Mouse (Mus musculus): Measurements from ENCODE around the gene Slc25a43.

- TF ChIP-seq CTCF (IDR thresholded peaks at IDR 0.05; ENCODE audit: low read depth) (no peak), EP300 (IDR thresholded peaks at IDR 0.05; ENCODE audit: low read depth) (no peak)
These were observed 76.1 kb downstream of the Slc25a43 start for GRCm38 (mm10) chrX:36819575-36819974.
